Mouse (Mus musculus) MEL (cell line): Measurements from ENCODE around the gene AI837181. TPM values are rescaled to one million over a fixed set of nuclear protein-coding genes. Genes with fewer than 3 reads are reported as not detected.

ENCODE experiments used
- DNase-seq: peaks from one replicate; pipeline ENCODE4 v3.0.0; 2011; ENCODE audit warnings: low read depth, low spot score
- H3K27ac ChIP-seq: 2 replicates; pipeline ENCODE4 v1.5.1; 2012; ENCODE audit warnings: low read depth, mild to moderate bottlenecking, control low read depth, low read length, moderate library complexity; ENCODE audit not compliant: control insufficient read depth
- H3K27me3 ChIP-seq, 2 experiments: fragments of 150-350 bp in 1 of 2; sonication (generic) in 1 of 2; 2 replicates each; pipeline ENCODE4 v1.6.1; 2012; ENCODE audit warnings: low read length in 2 of 2, mild to moderate bottlenecking in 2 of 2, improper control_type of control experiment in 1 of 2, moderate library complexity in 1 of 2; ENCODE audit not compliant: insufficient read depth in 2 of 2, control insufficient read depth in 1 of 2
- H3K36me3 ChIP-seq, 2 experiments: 2 replicates each; pipeline ENCODE4 v1.6.1; 2012 to 2014; ENCODE audit warnings: low read length in 2 of 2, improper control_type of control experiment in 1 of 2, inconsistent platforms in 1 of 2, mild to moderate bottlenecking in 1 of 2; ENCODE audit not compliant: insufficient read depth in 2 of 2, control insufficient read depth in 1 of 2
- H3K4me1 ChIP-seq, 2 experiments: fragments of 150-350 bp in 1 of 2; sonication (generic) in 1 of 2; 2 replicates each; pipeline ENCODE4 v1.6.1; 2012; ENCODE audit warnings: low read length in 2 of 2, improper control_type of control experiment in 1 of 2, mild to moderate bottlenecking in 1 of 2; ENCODE audit not compliant: insufficient read depth in 2 of 2, control insufficient read depth in 1 of 2
- H3K4me3 ChIP-seq, 2 experiments: fragments of 150-350 bp in 1 of 2; sonication (generic) in 1 of 2; 2 replicates each; pipeline ENCODE4 v1.5.1; 2012; ENCODE audit warnings: low read depth in 2 of 2, low read length in 2 of 2, mild to moderate bottlenecking in 2 of 2, moderate library complexity in 2 of 2, control low read depth in 1 of 2, improper control_type of control experiment in 1 of 2; ENCODE audit not compliant: control insufficient read depth in 1 of 2, insufficient read depth in 1 of 2
- H3K79me2 ChIP-seq: 2 replicates; pipeline ENCODE4 v1.6.1; 2012; ENCODE audit warnings: mild to moderate bottlenecking, low read length, moderate library complexity; ENCODE audit not compliant: control insufficient read depth, poor library complexity, insufficient read depth
- H3K9ac ChIP-seq: 2 replicates; pipeline ENCODE4 v1.6.1; 2012; ENCODE audit warnings: low read depth, mild to moderate bottlenecking, control low read depth, low read length, moderate library complexity; ENCODE audit not compliant: control insufficient read depth, poor library complexity, severe bottlenecking
- H3K9me3 ChIP-seq: fragments of 150-350 bp; sonication (generic); replicated peaks from 2 replicates; pipeline ENCODE4 v1.6.1; 2012; ENCODE audit warnings: mild to moderate bottlenecking, low read length, improper control_type of control experiment, moderate library complexity; ENCODE audit not compliant: insufficient read depth
- CHD1 ChIP-seq: IDR thresholded peaks from 2 replicates; pipeline ENCODE4 v1.6.1; 2012; ENCODE audit warnings: low read depth, mild to moderate bottlenecking, inconsistent platforms, low read length, improper control_type of control experiment
- CHD2 ChIP-seq: IDR thresholded peaks from 2 replicates; pipeline ENCODE4 v1.6.1; 2011; ENCODE audit warnings: low read length, improper control_type of control experiment
- E2F4 ChIP-seq: IDR thresholded peaks from 2 replicates; pipeline ENCODE4 v1.6.1; 2011; ENCODE audit warnings: low read depth, low read length, improper control_type of control experiment, borderline replicate concordance
- GATA1 ChIP-seq: IDR thresholded peaks from 2 replicates; pipeline ENCODE4 v1.6.1; 2011; ENCODE audit warnings: low read depth, low read length, improper control_type of control experiment
- KAT2A ChIP-seq: conservative IDR thresholded peaks from 2 replicates; pipeline ENCODE4 v1.6.1; 2012; ENCODE audit warnings: low read depth, low read length, improper control_type of control experiment, inconsistent platforms
- MAFK ChIP-seq: IDR thresholded peaks from 2 replicates; pipeline ENCODE4 v1.6.1; 2011; ENCODE audit warnings: low read depth, mild to moderate bottlenecking, low read length, improper control_type of control experiment, borderline replicate concordance
- MAX ChIP-seq: IDR thresholded peaks from 2 replicates; pipeline ENCODE4 v1.6.1; 2011; ENCODE audit warnings: low read length, improper control_type of control experiment
- MAZ ChIP-seq: IDR thresholded peaks from 2 replicates; pipeline ENCODE4 v1.6.1; 2012; ENCODE audit warnings: low read depth, mild to moderate bottlenecking, inconsistent platforms, low read length, improper control_type of control experiment
- MEF2A ChIP-seq: IDR thresholded peaks from 2 replicates; pipeline ENCODE4 v1.6.1; 2014; ENCODE audit warnings: low read depth, mild to moderate bottlenecking, inconsistent platforms, low read length, improper control_type of control experiment; ENCODE audit not compliant: poor library complexity, insufficient replicate concordance, severe bottlenecking; ENCODE audit errors: extremely low read depth
- MXI1 ChIP-seq: IDR thresholded peaks from 2 replicates; pipeline ENCODE4 v1.6.1; 2011; ENCODE audit warnings: mild to moderate bottlenecking, low read depth, low read length, improper control_type of control experiment
- MYC ChIP-seq: IDR thresholded peaks from 2 replicates; pipeline ENCODE4 v1.6.1; 2011; ENCODE audit warnings: low read depth, mild to moderate bottlenecking, low read length, improper control_type of control experiment, moderate library complexity
- NELFE ChIP-seq: IDR thresholded peaks from 2 replicates; pipeline ENCODE4 v1.6.1; 2011; ENCODE audit warnings: low read depth, low read length, improper control_type of control experiment
- POLR2AphosphoS2 ChIP-seq: IDR thresholded peaks from 2 replicates; pipeline ENCODE4 v1.6.1; 2011; ENCODE audit warnings: low read length, improper control_type of control experiment
- RCOR1 ChIP-seq: IDR thresholded peaks from 2 replicates; pipeline ENCODE4 v1.6.1; 2012; ENCODE audit warnings: low read depth, mild to moderate bottlenecking, inconsistent platforms, low read length, improper control_type of control experiment
- SMC3 ChIP-seq: IDR thresholded peaks from 2 replicates; pipeline ENCODE4 v1.6.1; 2011; ENCODE audit warnings: low read depth, low read length, improper control_type of control experiment
- TAL1 ChIP-seq: IDR thresholded peaks from 2 replicates; pipeline ENCODE4 v1.6.1; 2012; ENCODE audit warnings: mild to moderate bottlenecking, inconsistent platforms, low read length, moderate library complexity, mixed read lengths
- TBP ChIP-seq: IDR thresholded peaks from 2 replicates; pipeline ENCODE4 v1.8.0; 2011; ENCODE audit warnings: low read depth, low read length, improper control_type of control experiment
- ZKSCAN1 ChIP-seq: IDR thresholded peaks from 2 replicates; pipeline ENCODE4 v1.6.1; 2012; ENCODE audit warnings: low read depth, mild to moderate bottlenecking, inconsistent platforms, low read length, improper control_type of control experiment, moderate library complexity
- polyA plus RNA-seq, 2 experiments: library from polyadenylated mRNA; stranded (reverse) in 1 of 2; unstranded in 1 of 2; fragments of >175 nt in 1 of 2; fragments of >200 nt in 1 of 2; gene quantifications; 2 replicates each; pipeline versions ENCODE4 v1.2.1 to v1.2.4; 2012; ENCODE audit warnings: low replicate concordance in 2 of 2, low read depth in 1 of 2; ENCODE audit not compliant: insufficient read length in 2 of 2, insufficient read depth in 1 of 2, missing spikeins in 1 of 2
- total RNA-seq: library from RNA; depleted of rRNA; stranded (reverse); fragments of 300-350 nt; gene quantifications from 2 replicates; pipeline ENCODE4 v1.2.3, GENCODE M21; 2012

The AI837181 gene
- total and polyA plus RNA-seq, 3 experiments: 8.9 to 41.3 TPM; not detected in 1

DNA sequence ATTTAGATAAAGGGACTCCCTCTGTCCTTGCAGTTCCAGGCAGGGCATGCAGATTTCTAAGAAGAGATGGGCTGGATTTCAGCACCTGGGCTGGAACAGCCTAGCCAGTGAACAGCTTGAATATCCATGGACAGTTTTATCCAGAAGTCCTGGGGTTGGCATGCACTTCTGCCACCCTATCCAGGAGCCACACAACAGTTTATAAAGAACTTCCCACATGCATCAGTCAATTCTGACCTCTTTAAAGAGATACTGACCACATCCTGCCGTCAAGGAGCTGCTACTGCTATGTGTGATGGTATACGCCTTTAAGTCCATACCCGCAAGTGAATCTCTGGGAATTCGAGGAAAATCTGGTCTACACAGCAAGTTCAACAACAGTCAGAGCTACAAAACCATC, 4.3 kb downstream of the AI837181 start:
- Histone ChIP-seq H3K9ac (no peak overlapping the region), H3K4me3 (no peak overlapping the region), H3K9me3 (no peaks in the 10 kb centered on the region), H3K27me3 (no peaks in the 10 kb centered on the region), H3K4me1 (peaks cover 5 to 21% of the 10 kb centered on the region in 2 experiments), H3K36me3 (peaks cover 0 to 9% of the 10 kb centered on the region in 2 experiments; a peak in 2 of 4 replicates), H3K79me2 (peaks cover 17% of the 10 kb centered on the region), H3K27ac (no peak overlapping the region)
- TF ChIP-seq CHD1 (no peak), MAFK (no peak), MAZ (no peak), CHD2 (no peak), NELFE (no peak), MYC (no peak), TBP (no peak), POLR2AphosphoS2 (no peak), RCOR1 (no peak), MXI1 (no peak), KAT2A (no peak), TAL1 (no peak), E2F4 (no peak), ZKSCAN1 (no peak)
- no peak for DNase-seq

DNA sequence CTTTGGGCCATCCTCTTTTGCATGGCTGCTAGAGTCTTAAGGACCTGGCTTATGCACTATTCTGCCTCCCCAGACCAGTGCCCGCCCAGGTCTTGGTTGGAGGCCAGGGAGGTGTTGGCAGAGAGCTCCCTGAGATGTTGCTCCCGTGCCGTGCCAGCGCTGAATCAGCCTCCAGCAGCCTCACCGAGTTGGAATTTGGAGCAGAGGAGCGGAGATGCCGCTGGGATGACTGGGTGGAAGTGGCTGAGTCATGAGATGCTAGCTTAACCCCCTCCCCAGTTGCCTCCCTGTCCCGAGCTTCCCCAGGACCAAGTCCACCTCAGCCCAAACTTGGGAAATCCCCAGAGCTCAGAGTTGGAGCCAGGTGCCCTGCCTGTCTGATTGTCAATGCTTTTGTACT, 4.9 kb downstream of the AI837181 start:
- peaks cover 14% of the 10 kb centered on the region for H3K79me2 ChIP-seq
- no peaks in the 10 kb centered on the region for H3K9me3 ChIP-seq
- peaks cover 0 to 9% of the 10 kb centered on the region in 2 experiments; a peak in 2 of 4 replicates for H3K36me3 ChIP-seq
- DNase-seq: no peak
- no peak overlapping the region for H3K4me3 ChIP-seq
- H3K4me1 ChIP-seq: peaks cover 5 to 23% of the 10 kb centered on the region in 2 experiments
- no peak overlapping the region for H3K27ac ChIP-seq
- H3K27me3 ChIP-seq: no peaks in the 10 kb centered on the region
- no peak for TF ChIP-seq GATA1
- no peak for TF ChIP-seq RCOR1
- no peak for TF ChIP-seq CHD1
- TF ChIP-seq SMC3: no peak
- no peak for TF ChIP-seq MXI1
- TF ChIP-seq MAX: no peak
- TF ChIP-seq E2F4: no peak
- TF ChIP-seq MEF2A: no peak
- H3K9ac ChIP-seq: no peak overlapping the region
